Mouse (Mus musculus): ENCODE measurements around the gene Ndufa3. TPM values are rescaled to one million over a fixed set of nuclear protein-coding genes. Genes with fewer than 3 reads are reported as not detected.

The Ndufa3 gene
- polyA plus RNA-seq, 1 experiment from 2014 or later = 457 TPM

Small RNA genes lying within 50 kb of the gene (microRNA-seq; reads per million reads assigned to microRNA genes)
- gene Gm25100 (not detected), gene Mir3572 (2.6 reads per million, percentile 14 among the genes with 10 or more reads in this experiment)

Other genes with a start within 250 kb of the Ndufa3 start
- gene Cacng8, start 226.7 kb upstream of the Ndufa3 start, polyA plus RNA-seq (2015; fragmentation: Nextera tagmentation; extraction: Ambion mirVana) = 0.74 and 1.1 TPM in 2 replicates
- gene Cacng6, start 193.2 kb upstream of the Ndufa3 start, polyA plus RNA-seq (2015; fragmentation: Nextera tagmentation; extraction: Ambion mirVana) = 0.19 and 3.0 TPM in 2 replicates
- 0.47 and 0.49 TPM in 2 replicates for gene Tarm1, start 114.7 kb upstream of the Ndufa3 start, polyA plus RNA-seq (2015; fragmentation: Nextera tagmentation; extraction: Ambion mirVana)
- gene Oscar, start 1.2 kb upstream of the Ndufa3 start, polyA plus RNA-seq (2015; fragmentation: Nextera tagmentation; extraction: Ambion mirVana) = 0.12 TPM in 2 replicates
- gene Tfpt, start 12.6 kb downstream of the Ndufa3 start, polyA plus RNA-seq (2015; fragmentation: Nextera tagmentation; extraction: Ambion mirVana) = 17.7 and 19.0 TPM in 2 replicates
- 79.4 and 89.0 TPM in 2 replicates for gene Prpf31, start 12.6 kb downstream of the Ndufa3 start, polyA plus RNA-seq (2015; fragmentation: Nextera tagmentation; extraction: Ambion mirVana)
- 43.0 and 44.5 TPM in 2 replicates for gene Cnot3, start 27.9 kb downstream of the Ndufa3 start, polyA plus RNA-seq (2015; fragmentation: Nextera tagmentation; extraction: Ambion mirVana)
- gene Leng1, start 48.5 kb downstream of the Ndufa3 start, polyA plus RNA-seq (2015; fragmentation: Nextera tagmentation; extraction: Ambion mirVana) = 12.0 and 14.3 TPM in 2 replicates
- gene Tmc4, start 60.2 kb downstream of the Ndufa3 start, polyA plus RNA-seq (2015; fragmentation: Nextera tagmentation; extraction: Ambion mirVana) = 76.9 and 96.7 TPM in 2 replicates
- gene Tsen34, start 75.5 kb downstream of the Ndufa3 start, polyA plus RNA-seq (2015; fragmentation: Nextera tagmentation; extraction: Ambion mirVana) = 184 and 194 TPM in 2 replicates
- gene Mboat7, start 76.2 kb downstream of the Ndufa3 start, polyA plus RNA-seq (2015; fragmentation: Nextera tagmentation; extraction: Ambion mirVana) = 44.5 and 48.6 TPM in 2 replicates
- 1,206 and 1,366 TPM in 2 replicates for gene Rps9, start 86.6 kb downstream of the Ndufa3 start, polyA plus RNA-seq (2015; fragmentation: Nextera tagmentation; extraction: Ambion mirVana)
- gene Pirb, start 103.0 kb downstream of the Ndufa3 start, polyA plus RNA-seq (2015; fragmentation: Nextera tagmentation; extraction: Ambion mirVana) = 2.5 and 3.0 TPM in 2 replicates
- not detected in 2 replicates for gene Gm15448, start 208.3 kb downstream of the Ndufa3 start, polyA plus RNA-seq (2015; fragmentation: Nextera tagmentation; extraction: Ambion mirVana)
- gene Pira2, start 227.7 kb downstream of the Ndufa3 start, polyA plus RNA-seq (2015; fragmentation: Nextera tagmentation; extraction: Ambion mirVana) = 0.66 and 0.80 TPM in 2 replicates